Mouse (Mus musculus) forebrain, embryonic 16.5 days (tissue): Measurements from ENCODE around the gene Oat. TPM values are rescaled to one million over a fixed set of nuclear protein-coding genes. Genes with fewer than 3 reads are reported as not detected.

Source experiments
- ATAC-seq: fragments of 200-750 bp; cut with Nextera tagmentation; 2 replicates; pipeline ENCODE4 v1.8.0; 2017; ENCODE audit warnings: mild to moderate bottlenecking, moderate library complexity
- H3K27ac ChIP-seq: fragments of 300-500 bp; sonication (generic); 2 replicates; pipeline ENCODE4 v1.5.1; 2014; ENCODE audit warnings: low read length, control low read depth
- H3K27me3 ChIP-seq: fragments of 300-500 bp; sonication (generic); replicated peaks from 2 replicates; pipeline ENCODE4 v1.6.1; 2014; ENCODE audit warnings: low read length; ENCODE audit not compliant: control insufficient read depth, insufficient read depth
- H3K36me3 ChIP-seq: fragments of 300-500 bp; sonication (generic); 2 replicates; pipeline ENCODE4 v1.6.1; 2014; ENCODE audit not compliant: control insufficient read depth, insufficient read depth
- H3K4me1 ChIP-seq: fragments of 300-500 bp; sonication (generic); replicated peaks from 2 replicates; pipeline ENCODE4 v1.6.1; 2014; ENCODE audit warnings: low read length; ENCODE audit not compliant: control insufficient read depth, insufficient read depth
- H3K4me2 ChIP-seq: fragments of 300-500 bp; sonication (generic); 2 replicates; pipeline ENCODE4 v1.6.1; 2014; ENCODE audit warnings: mild to moderate bottlenecking, low read length, control low read depth
- H3K4me3 ChIP-seq: fragments of 300-500 bp; sonication (generic); replicated peaks from 2 replicates; pipeline ENCODE4 v1.5.1; 2014; ENCODE audit warnings: mild to moderate bottlenecking, low read length, control low read depth
- H3K9ac ChIP-seq: fragments of 300-500 bp; sonication (generic); replicated peaks from 2 replicates; pipeline ENCODE4 v1.6.1; 2014; ENCODE audit warnings: low read depth, low read length, control low read depth
- H3K9me3 ChIP-seq: fragments of 300-500 bp; sonication (generic); 2 replicates; pipeline ENCODE4 v1.6.1; 2016; ENCODE audit warnings: low read length; ENCODE audit not compliant: control insufficient read depth
- WGBS: fragments of 180-500 bp; shearing (Covaris S2); extraction: QIAGEN DNeasy Blood & Tissue Kit; methylation state at CpG from one replicate; pipeline ENCODE4 v1.1.7; 2014; 5-methylcytosine and 5-hydroxymethylcytosine counted together
- polyA plus RNA-seq: library from polyadenylated mRNA; unstranded; fragments of >200 nt; fragmentation: Nextera tagmentation; extraction: Ambion mirVana; gene quantifications from 2 replicates; pipeline ENCODE4 v1.2.1, GENCODE M21; 2015

Oat gene
- polyA plus RNA-seq, 1 experiment from 2014 or later, result 111 TPM

DNA sequence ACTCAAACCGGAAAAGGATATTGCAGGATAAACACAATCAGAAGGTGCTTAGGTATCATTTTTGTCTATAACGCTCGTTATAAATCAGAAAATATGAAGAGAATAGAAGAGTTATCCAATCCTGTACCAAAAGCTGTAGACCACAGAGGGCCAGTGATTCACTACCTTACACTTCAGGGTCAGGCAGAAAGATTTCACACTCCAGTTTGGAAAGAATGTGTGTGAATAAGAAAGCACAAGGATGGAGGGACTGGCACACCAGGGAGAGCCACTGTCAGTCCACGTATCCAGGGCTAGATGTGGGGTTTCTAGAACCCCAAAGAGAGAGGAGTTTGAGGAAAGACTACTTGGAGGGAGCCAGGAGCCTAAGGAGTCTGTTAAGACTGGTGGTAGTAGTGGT is 693 bp upstream of the Oat start:
- no peak overlapping the region for H3K27ac ChIP-seq
- ATAC-seq, result no peak
- H3K4me1 ChIP-seq, result peaks cover 20% of the 10 kb centered on the region
- no peak overlapping the region for H3K9ac ChIP-seq
- no peaks in the 10 kb centered on the region for H3K27me3 ChIP-seq
- H3K9me3 ChIP-seq, result no peaks in the 10 kb centered on the region
- 58% methylated on average over 4 of the region's 4 CpGs for WGBS
- H3K4me2 ChIP-seq, result no peak overlapping the region; the same call in 1 of the 2 replicates
- H3K4me3 ChIP-seq, result no peak overlapping the region
- no peaks in the 10 kb centered on the region for H3K36me3 ChIP-seq

DNA sequence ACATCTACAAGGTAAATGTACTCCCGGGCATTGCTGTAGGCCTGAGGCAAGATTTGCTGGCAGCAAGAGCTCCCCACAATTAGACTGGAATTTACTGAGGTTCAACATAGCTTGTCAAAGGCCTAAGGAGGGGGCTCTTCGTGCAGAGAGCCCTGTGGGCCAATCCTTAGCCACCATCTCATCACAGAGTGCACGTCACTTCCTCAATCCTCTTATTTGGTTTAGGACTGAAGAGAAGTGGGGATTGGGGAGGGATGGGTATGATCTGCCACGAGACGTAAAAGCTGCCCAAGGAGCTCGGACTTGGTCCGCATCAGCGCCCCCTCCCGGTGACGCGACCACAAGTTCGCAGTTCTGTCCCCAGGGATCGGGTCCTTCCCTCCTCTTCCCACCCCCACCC is 575 bp downstream of the Oat start:
- H3K4me2 ChIP-seq, result peak overlapping the region; percentile 74
- peak overlapping the region; percentile 86 for H3K27ac ChIP-seq
- H3K4me1 ChIP-seq, result peaks cover 23% of the 10 kb centered on the region
- no peaks in the 10 kb centered on the region for H3K9me3 ChIP-seq
- peak overlapping the region; percentile 84 for H3K4me3 ChIP-seq
- no peaks in the 10 kb centered on the region for H3K27me3 ChIP-seq
- no peaks in the 10 kb centered on the region for H3K36me3 ChIP-seq
- peak; percentile 90 for ATAC-seq
- H3K9ac ChIP-seq, result peak overlapping the region; percentile 75
- 0% methylated on average over 13 of the region's 13 CpGs for WGBS

DNA sequence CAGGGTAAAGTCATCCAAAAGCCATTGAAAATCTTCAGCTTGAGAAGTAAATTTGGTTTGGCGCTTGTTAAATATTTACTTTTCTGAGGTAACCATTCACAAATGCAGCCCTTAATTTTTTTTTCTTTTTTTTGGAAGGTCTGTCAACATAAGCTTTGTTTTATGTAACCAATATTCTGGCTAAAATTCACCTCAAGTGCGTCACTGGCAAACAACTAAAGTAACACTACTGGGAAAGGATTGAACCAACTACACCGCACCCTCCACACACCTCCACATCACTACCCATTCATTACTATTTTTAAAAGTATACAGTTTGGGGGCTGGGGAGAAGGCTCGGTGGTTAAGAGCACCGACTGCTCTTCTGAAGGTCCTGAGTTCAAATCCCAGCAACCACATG is 1.6 kb downstream of the Oat start:
- Histone ChIP-seq H3K4me3 (no peak overlapping the region), H3K36me3 (no peaks in the 10 kb centered on the region), H3K4me1 (peaks cover 27% of the 10 kb centered on the region), H3K9ac (no peak overlapping the region), H3K27ac (no peak overlapping the region), H3K27me3 (no peaks in the 10 kb centered on the region), H3K9me3 (no peaks in the 10 kb centered on the region), H3K4me2 (no peak overlapping the region)
- 97% methylated on average over 5 of the region's 5 CpGs for WGBS
- no peak for ATAC-seq

DNA sequence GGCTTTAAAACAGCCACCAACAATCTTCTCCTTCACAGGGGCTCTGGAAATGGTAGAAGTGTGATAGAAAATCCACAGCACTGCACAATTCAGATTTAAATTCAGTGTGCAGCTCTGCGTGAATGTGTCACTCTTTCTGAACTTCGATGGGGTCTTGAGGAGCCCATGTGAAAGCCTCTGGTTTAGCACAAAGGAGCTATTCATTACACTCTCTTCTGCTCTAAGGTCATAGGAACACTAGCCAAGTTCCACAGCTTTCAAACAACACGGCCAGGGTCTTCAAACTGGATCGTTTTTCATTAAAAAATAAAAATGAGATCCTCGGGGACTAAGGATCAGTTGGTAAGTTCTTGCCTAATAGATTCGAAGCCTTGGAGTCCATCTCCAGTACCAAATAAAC is 3.0 kb downstream of the Oat start:
- 7% methylated on average over 6 of the region's 6 CpGs for WGBS
- Histone ChIP-seq H3K4me1 (peaks cover 27% of the 10 kb centered on the region), H3K9me3 (no peaks in the 10 kb centered on the region), H3K27me3 (no peaks in the 10 kb centered on the region), H3K27ac (peak overlapping the region; percentile 43), H3K4me2 (no peak overlapping the region), H3K36me3 (no peaks in the 10 kb centered on the region), H3K9ac (no peak overlapping the region), H3K4me3 (no peak overlapping the region)
- ATAC-seq, result no peak

DNA sequence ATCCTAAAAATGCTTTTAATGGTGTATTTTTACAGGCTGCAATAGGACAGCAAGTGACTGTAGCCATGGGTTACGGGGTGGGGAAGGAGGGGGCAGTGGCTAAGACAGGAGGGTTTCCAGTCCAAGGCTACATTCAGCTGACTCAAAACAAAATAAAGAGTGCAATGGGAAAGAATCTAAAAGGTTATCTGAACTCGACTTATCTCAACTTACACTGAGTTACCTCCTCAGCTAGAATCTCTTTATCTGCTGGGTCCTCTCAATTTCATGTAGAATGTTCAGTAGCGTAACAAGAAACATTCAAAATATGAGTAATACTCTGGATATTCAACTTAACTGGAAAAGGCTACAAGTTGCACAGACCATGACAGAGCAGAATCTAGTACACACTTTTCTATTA is 3.5 kb downstream of the Oat start:
- no peak overlapping the region for H3K4me3 ChIP-seq
- H3K9me3 ChIP-seq, result no peaks in the 10 kb centered on the region
- no peak for ATAC-seq
- 45% methylated on average over 3 of the region's 3 CpGs for WGBS
- no peaks in the 10 kb centered on the region for H3K27me3 ChIP-seq
- no peaks in the 10 kb centered on the region for H3K36me3 ChIP-seq
- H3K27ac ChIP-seq, result peak overlapping the region; percentile 27; the same call in 1 of the 2 replicates
- no peak overlapping the region for H3K9ac ChIP-seq
- no peak overlapping the region for H3K4me2 ChIP-seq
- peaks cover 27% of the 10 kb centered on the region for H3K4me1 ChIP-seq

DNA sequence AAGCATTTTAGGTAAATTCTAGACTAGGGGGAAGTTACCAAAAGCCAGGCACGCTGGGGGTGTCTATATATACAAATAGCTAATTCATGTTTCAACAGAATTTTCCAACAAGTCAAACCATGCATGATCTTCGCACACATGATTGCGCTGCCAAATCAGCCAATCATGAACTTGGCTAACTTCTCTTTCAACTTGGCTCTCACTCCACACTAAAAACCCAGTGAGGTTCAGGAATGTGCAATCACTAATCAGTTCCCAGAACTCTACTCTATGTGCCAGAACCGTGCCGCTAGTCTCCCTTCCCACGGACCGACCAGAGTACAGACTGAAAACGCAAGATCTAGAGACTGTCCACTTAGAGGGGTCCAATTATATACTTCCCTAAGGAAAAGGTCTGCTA is 4.7 kb downstream of the Oat start:
- Histone ChIP-seq H3K4me2 (peak overlapping the region; percentile 23; the same call in 1 of the 2 replicates), H3K9me3 (no peaks in the 10 kb centered on the region), H3K27me3 (no peaks in the 10 kb centered on the region), H3K27ac (no peak overlapping the region), H3K4me3 (no peak overlapping the region), H3K36me3 (no peaks in the 10 kb centered on the region), H3K4me1 (peaks cover 24% of the 10 kb centered on the region), H3K9ac (no peak overlapping the region)
- no peak for ATAC-seq
- 46% methylated on average over 8 of the region's 8 CpGs for WGBS

DNA sequence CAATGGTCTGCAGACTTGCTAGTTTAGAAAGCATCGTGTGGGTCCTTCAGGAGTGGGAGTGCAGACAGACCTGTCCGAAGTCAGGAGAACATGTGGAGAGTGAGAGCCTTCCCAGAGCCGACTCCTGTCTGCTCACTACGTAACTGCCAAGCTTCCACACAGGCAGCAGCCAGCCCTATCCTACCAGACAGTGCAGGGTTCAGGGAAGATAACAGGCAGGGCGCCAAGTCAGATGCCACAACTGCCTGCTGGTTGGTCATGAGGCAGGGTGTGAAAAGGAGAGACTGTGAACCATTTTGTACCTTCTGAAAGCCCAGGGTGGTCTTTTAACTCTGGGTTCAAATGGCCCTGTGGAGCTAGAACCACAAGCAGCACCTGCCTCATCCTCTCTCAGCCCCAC is 6.1 kb downstream of the Oat start:
- H3K4me2 ChIP-seq, result no peak overlapping the region
- no peaks in the 10 kb centered on the region for H3K27me3 ChIP-seq
- H3K4me3 ChIP-seq, result no peak overlapping the region
- H3K27ac ChIP-seq, result no peak overlapping the region
- H3K9ac ChIP-seq, result no peak overlapping the region
- 79% methylated on average over 5 of the region's 5 CpGs for WGBS
- peaks cover 16% of the 10 kb centered on the region for H3K4me1 ChIP-seq
- H3K9me3 ChIP-seq, result no peaks in the 10 kb centered on the region
- no peak for ATAC-seq
- H3K36me3 ChIP-seq, result no peaks in the 10 kb centered on the region

DNA sequence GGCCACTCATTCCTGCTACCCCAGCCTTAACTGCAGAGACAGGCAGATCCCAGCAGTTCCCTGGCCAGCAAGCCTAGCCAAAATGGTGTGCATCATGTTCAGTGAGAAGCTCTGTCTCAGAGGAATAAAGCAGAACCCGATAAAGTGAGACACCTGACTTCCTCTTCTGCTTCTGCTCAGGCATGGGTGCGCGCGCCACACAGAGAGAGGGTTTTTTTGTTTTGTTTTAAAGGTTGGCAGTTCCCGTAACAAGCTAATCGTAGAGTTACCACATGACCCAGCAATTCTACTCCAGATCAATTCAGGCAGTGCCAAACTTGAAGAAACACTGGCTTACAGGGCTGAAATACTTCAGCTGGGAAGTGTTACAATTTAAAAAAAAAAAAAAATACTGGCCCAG is 7.4 kb downstream of the Oat start:
- no peaks in the 10 kb centered on the region; the same call in 1 of the 2 replicates for H3K36me3 ChIP-seq
- H3K9ac ChIP-seq, result no peak overlapping the region
- no peak overlapping the region for H3K4me2 ChIP-seq
- H3K4me1 ChIP-seq, result peaks cover 13% of the 10 kb centered on the region
- H3K27ac ChIP-seq, result no peak overlapping the region
- ATAC-seq, result no peak
- H3K9me3 ChIP-seq, result no peaks in the 10 kb centered on the region
- no peak overlapping the region for H3K4me3 ChIP-seq
- no peaks in the 10 kb centered on the region for H3K27me3 ChIP-seq
- 50% methylated on average over 6 of the region's 6 CpGs for WGBS

DNA sequence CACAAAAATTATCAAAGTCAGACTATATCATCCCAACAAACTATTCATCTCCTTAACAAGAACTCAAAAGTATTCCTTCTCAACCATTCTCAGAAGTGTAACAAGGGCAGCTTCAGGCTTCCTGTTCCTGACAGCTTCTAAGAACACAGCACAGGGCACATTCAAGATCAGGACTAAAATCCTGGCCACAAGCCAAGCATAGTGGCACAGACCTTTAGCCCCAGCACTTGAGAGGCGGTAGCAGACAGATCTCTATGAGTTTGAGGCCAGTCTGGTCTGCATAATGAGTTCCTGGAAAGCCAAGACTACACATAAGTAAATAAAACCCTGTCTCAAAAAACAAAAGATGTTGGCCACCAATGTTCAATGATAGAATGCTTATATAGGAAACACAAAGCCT is 10.4 kb downstream of the Oat start:
- no peak for ATAC-seq
- Histone ChIP-seq H3K9me3 (no peaks in the 10 kb centered on the region), H3K9ac (no peak overlapping the region), H3K27ac (no peak overlapping the region), H3K4me1 (peaks cover 4% of the 10 kb centered on the region; the same call in 1 of the 2 replicates), H3K36me3 (peaks cover 11% of the 10 kb centered on the region), H3K4me2 (no peak overlapping the region), H3K4me3 (no peak overlapping the region), H3K27me3 (no peaks in the 10 kb centered on the region)
- WGBS, result 14% methylated on average over 1 of the region's 1 CpGs

DNA sequence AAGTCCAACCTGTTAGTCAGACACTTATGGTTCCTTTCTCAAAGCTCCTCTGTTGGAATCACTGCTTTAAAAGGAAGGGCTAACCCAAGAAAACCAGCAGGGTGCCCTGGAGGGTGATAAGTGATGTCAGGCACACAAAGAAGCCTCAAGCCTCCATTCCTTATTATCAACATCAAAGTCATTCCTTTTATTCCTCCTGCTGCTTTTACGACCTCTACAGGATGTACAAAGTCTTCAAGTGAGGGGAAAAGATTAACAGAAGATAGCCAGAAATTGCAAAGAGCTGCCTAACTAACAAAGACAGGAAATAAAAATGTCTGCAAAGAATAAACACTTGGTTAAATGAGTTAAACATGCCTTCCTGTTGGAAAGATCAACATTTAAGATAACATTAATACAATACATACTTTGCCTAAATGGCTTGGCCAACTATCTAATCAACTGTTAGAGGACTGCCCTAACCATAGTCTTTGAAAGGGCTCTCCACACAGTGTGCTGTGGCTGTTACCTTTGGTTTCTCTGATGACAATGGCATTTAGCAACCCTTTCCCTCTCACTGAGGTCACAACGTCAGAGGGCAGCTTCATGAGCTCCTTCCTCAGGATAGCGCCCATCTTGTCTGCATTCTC is 16.9 kb downstream of the Oat start:
- Histone ChIP-seq H3K9me3 (no peaks in the 10 kb centered on the region), H3K4me3 (no peak overlapping the region), H3K27ac (no peak overlapping the region), H3K4me1 (no peaks in the 10 kb centered on the region), H3K36me3 (peaks cover 25% of the 10 kb centered on the region), H3K4me2 (no peak overlapping the region), H3K27me3 (no peaks in the 10 kb centered on the region), H3K9ac (no peak overlapping the region)
- ATAC-seq, result no peak
- WGBS, result 67% methylated on average over 3 of the region's 3 CpGs
